Comparison of ENCODE assay signal across 8 mouse cellular contexts in genomic region chr6:140624096-140625051, GRCm38 (mm10). TPM values are rescaled to one million over a fixed set of nuclear protein-coding genes. Genes with fewer than 3 reads are reported as not detected.
A peak's percentile ranks its signal among the peaks of the same experiment; 100 is the strongest.
DNase-seq lines count a peak whose midpoint lies in the region; ATAC-seq lines count a peak whose summit lies in the region.

No protein-coding gene starts in this region.

- H3K27me3 ChIP-seq in kidney, embryonic 15.5 days: no peaks in the 10 kb centered on the region

- no peaks in the 10 kb centered on the region for H3K9me3 ChIP-seq in kidney, embryonic 15.5 days (replicated peaks)

- ATAC-seq in kidney, embryonic 15.5 days (replicated peaks; ENCODE audit: low FRiP score): peak; percentile 47

- H3K36me3 ChIP-seq in kidney, embryonic 15.5 days: no peaks in the 10 kb centered on the region; the same call in 1 of the 2 replicates

- DNase-seq in A20 (ENCODE audit: low read depth, low spot score): peak; percentile 70
- peak; percentile 60 for DNase-seq in ZHBTc4 (ENCODE audit: low read depth, low spot score)
- peak; percentile 71 for DNase-seq in embryo, embryonic 11 days
- peak; percentile 37 to 61 for DNase-seq in heart, adult 18-20 months
- peak; percentile 37 for DNase-seq in lung, postnatal 14 days
- DNase-seq in retina, postnatal 1 day: peak; percentile 54
- peak; percentile 51 for DNase-seq in urinary bladder, adult 2 months (ENCODE audit: low spot score)

- under 1% methylated on average over 75 of the region's 80 CpGs for WGBS in kidney, embryonic 15.5 days

- peak overlapping the region; percentile 60 for H3K4me2 ChIP-seq in kidney, embryonic 15.5 days

- peaks cover 37% of the 10 kb centered on the region for H3K4me1 ChIP-seq in kidney, embryonic 15.5 days

- peak overlapping the region; percentile 73 for H3K4me3 ChIP-seq in kidney, embryonic 15.5 days (replicated peaks)

- peak overlapping the region; percentile 92 for H3K27ac ChIP-seq in kidney, embryonic 15.5 days

- peak overlapping the region; percentile 93 for H3K9ac ChIP-seq in kidney, embryonic 15.5 days

RNA-seq across cellular contexts. Expression of gene Aebp2, which starts 1.9 kb away (rescaled TPM):
- total RNA-seq in heart, adult 18-20 months (2021): 10 to 100 TPM; 39.3 to 39.6 TPM
- polyA plus RNA-seq in kidney, embryonic 15.5 days (2015; fragmentation: Nextera tagmentation; extraction: Ambion mirVana): 11.4 and 11.7 TPM in 2 replicates
- 32.5 and 38.1 TPM in 2 replicates for polyA plus RNA-seq in urinary bladder, adult 2 months (2012; rRNA removed)

Comparison
In these comparisons a context has a peak if more than half of its experiments do, and no peak if none do; other contexts are left out.
1. Peak in every context shown above with its lines: DNase-seq, ATAC-seq, H3K4me3 ChIP-seq and H3K27ac ChIP-seq.